Mouse (Mus musculus) c-Kit-positive CD71-negative TER-119-negative erythroid progenitor cells, embryonic 14.5 days (primary cell): Measurements from ENCODE around the gene Olfr1279.
"Not testable (repeated sequence)": the region's sequence is repeated elsewhere in the genome, so short reads cannot be mapped to it uniquely, and the experiment has no call there.

ENCODE experiments used
- DNase-seq: peaks from one replicate; pipeline ENCODE4 v3.0.0-alpha.2; 2013; ENCODE audit warnings: low read depth

Gene Olfr1279

DNA sequence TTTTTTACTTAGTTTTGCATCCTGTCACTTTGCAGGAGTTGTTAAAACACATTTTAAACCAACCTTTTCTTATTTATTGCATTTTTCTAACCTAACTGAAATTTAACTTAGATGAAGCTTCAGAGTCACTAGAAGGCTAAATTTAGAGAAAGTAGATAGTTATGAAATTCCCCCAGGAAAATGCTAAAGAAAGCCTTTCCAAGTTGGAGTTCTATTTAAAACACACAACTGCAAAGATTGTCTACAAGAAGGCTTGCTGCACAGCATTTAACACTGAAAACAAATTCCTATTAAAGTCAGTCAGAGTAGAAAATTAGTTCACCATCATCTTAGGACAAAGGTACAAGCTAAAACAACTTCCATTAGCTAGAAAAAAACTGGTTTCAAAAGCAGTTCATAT, at the start of gene Olfr1279:
Gene Olfr1279 (plus strand): TSS at position 262 of the 400 bp plus-strand sequence.
- no peak for DNase-seq

DNA sequence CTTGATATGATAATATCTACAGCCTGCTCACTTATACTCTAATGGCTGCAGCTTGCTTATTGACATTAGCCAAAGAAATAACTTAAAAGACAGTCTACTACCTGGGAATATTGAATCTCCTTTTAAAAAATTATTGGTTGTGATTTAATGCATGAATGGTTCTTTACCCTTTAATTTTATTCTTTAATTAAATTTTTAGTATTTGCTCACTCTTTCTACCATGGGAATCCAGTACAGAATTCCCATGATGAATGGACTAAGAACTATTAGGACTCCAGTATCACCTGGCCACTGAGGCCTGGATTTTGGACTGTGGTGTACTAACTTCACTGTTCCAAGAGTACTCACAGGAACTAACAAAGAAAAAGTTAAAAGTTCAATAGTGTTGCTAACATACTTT, 46.2 kb upstream of the Olfr1279 start, which contains the start of gene Olfr1276:
Gene Olfr1276 (plus strand): TSS at position 301 of the 400 bp plus-strand sequence.
- no peak for DNase-seq

DNA sequence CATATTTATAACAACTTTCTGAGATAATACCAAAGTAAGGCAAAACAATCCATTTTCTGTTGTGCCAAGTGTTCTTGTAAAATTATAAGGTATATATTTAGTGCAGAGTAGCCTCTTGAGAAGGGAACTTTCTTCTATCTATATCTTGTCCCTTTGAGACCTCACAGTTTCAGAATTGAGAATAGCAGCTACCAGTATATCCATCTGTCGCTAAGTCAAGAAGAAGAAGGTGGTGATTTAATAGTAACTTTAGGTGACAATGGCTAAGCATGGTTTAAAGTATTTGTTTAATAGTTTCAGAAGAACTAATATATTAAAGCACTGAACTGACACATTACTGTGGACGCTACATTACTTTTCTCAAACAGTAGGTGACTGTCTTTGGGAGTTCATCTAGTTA, 26.4 kb upstream of the Olfr1279 start, which contains the start of gene Olfr1277:
Gene Olfr1277 (minus strand): TSS at position 101 of the 400 bp plus-strand sequence.
- DNase-seq: no peak

DNA sequence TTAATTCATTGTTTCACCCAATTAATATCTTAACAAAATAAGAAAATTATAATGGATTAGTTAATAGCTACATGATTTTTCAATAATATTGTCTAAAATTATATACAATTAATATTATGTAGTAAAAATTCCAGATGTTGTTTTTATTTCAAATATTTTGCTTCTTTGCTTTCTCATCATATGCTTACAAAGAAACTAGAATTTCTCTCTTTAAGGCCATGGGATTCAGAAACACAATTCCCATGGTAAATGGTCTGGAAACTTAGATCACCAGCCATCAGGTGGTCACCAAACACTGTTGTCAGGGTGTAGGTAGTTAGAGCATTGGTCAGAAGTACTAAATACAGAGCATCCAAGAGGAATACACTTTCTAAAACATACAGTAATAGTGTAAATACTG, 10.6 kb upstream of the Olfr1279 start, which contains the start of gene Olfr1278:
Gene Olfr1278 (plus strand): TSS at position 301 of the 400 bp plus-strand sequence.
- no peak for DNase-seq

- DNase-seq: no peak
These were observed 1.9 kb upstream of the Olfr1279 start for GRCm38 (mm10) chr2:111298541-111298940.

DNA sequence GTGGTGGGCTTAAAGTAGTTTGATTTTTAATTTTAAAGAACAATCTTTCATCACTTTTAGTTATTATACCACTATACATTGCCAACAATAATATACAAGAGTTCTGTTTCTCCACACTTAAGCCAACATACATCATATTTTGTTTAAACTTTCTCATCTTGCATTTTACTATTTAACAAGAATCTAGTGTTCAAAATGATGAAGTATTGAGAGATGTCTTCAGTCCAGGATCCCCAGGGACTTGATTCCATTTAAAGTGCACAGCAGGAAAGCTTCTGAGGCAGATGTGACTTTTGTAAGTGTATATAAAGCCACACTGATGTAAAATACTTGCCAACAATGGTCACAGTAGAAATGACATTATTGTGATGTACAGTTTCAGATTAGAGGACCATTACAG, 13.3 kb downstream of the Olfr1279 start, which contains the start of gene Olfr1280:
Gene Olfr1280 (plus strand): TSS at position 301 of the 400 bp plus-strand sequence.
- DNase-seq: no peak

- no peak for DNase-seq
These were observed 25.8 kb downstream of the Olfr1279 start, which contains the start of gene Olfr1281 for GRCm38 (mm10) chr2:111326220-111326619. Olfr1281 (plus strand) TSS chr2:111326520.

DNA sequence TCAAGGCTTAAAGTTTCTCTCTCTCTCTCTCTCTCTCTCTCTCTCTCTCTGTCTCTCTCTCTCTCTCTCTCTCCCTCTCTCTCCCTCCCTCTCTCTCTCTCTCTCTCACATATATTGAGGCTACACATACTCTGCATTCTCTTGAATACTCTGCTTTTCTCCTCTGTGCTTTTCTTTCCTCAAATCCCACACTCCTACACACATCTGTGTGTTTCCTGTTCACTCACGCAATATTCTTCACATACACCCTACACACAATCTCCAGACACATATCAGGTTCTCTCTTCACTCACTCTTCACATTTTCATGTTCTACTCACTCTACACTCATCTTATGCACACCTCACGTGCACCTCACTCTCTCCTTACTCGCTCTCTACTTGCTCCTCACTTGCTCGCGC, 33.3 kb downstream of the Olfr1279 start:
- DNase-seq: not testable (repeated sequence)

- no peak for DNase-seq
These were observed 35.5 kb downstream of the Olfr1279 start, which contains the start of gene Olfr1282 for GRCm38 (mm10) chr2:111335976-111336375. Olfr1282 (minus strand) TSS chr2:111336076.
